Mouse (Mus musculus): ENCODE results near the gene Ncoa6.

- no peak for TF ChIP-seq EP300 (IDR thresholded peaks at IDR 0.05; ENCODE audit: insufficient read depth, low read depth, low read length)
- no peak for TF ChIP-seq CTCF (IDR thresholded peaks at IDR 0.05)
- TF ChIP-seq POLR2A (IDR thresholded peaks at IDR 0.05; ENCODE audit: insufficient read depth, low read depth, low read length): no peak
Measured at GRCm38 (mm10) chr2:155442916-155443315, 30.8 kb downstream of the Ncoa6 start.
